Mouse (Mus musculus) cerebellum, adult 9-11 months (tissue): ENCODE measurements around the gene Spon1.
A peak's percentile ranks its signal among the peaks of the same experiment; 100 is the strongest.

Experiments used
- DNase-seq: peaks from one replicate; pipeline ENCODE4 v3.0.0; 2022

The Spon1 gene

DNA sequence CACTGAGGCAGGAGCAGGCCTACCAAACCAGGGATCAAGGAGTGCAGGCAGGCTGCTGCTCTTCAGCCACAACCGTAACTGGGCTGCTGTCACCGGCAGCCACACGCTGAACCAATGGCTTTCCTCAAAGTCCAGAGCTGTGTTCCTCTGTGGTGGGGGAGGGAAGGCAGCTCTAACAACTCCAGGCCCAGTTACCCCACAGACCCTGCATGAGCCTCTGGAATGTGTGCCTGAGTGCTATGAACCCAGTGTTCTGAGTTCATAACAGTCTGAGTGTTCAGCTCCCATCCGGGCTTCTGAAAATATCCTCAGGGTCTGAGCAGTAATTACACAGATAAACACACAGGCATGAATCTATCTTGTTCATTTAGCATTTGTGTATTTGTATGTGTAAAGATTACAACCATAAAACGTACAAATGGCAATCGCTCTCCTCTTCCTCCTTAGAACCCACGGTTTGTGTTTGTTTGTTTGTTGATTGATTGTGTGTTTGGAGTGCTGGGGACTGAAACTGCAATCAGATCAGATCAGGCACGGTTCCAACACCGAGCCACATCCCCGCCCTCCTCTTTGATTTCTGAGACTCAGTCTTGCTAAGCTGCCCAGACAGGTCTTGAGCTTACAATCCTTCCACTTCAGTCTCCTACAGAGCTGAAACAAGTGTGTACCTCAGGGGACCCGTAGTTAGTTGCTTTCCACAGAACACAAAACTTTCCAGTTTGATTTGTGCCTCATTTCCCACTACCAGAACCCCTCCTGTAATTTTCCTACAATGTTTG is 299.8 kb downstream of the Spon1 start:
- no peak for DNase-seq

DNA sequence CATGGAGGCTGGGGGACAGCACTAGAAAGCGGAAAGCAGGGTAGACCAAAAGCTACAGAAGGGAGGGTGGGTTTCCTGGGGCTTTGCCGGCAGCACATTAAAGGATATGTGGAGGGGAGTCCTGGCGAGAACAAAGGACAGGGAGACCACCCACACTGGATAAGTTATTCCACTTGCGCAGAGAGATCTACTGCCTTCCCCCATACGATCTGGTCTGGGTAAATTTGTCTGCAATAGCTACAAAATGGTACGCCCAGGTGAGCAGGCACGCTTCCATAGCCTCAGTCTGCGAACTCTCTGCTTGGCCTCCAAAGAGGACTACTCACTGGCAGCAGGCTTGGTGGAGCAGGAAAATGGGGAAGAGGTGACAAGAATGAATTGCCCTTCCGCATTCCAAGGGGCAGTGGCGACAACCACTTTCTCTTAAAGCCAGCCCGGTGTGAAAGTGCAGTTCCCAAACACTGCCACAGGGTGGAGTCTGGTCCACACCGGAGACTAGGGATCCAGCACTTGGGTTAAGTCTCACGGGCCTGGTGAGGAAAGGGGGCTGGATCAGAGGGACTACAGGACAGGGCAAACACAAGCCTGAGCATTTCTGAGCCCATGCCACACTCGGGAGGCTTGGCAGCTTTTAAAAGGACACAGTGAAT is 300.9 kb downstream of the Spon1 start:
- peak; percentile 85 for DNase-seq

DNA sequence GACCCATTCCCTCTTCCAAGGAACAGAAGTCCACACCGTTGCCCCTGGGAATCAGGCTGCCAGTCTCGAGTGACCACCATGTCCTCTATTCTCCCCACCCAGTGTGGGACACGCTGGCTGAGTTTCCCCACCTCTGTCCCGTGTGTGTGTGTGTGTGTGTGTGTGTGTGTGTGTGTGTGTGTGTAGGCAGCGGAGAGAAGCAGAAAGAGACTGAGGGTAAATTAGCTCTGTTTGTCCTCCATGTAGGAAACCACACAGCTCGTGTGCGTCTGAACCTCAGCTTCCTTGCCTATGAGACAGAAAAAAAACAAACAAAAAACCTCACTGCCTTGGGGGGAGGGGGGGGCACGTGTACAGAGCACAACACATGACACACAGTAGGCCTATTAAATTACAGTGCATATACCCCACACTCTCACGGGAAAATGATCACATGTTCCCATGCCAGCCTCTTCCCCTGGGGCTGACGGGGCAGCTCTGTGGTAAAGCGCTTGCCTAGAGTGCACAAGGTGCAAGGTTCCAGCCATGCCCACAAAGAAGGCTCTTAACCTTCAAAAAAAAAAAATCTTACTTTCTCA is 303.2 kb downstream of the Spon1 start:
- DNase-seq: no peak

DNA sequence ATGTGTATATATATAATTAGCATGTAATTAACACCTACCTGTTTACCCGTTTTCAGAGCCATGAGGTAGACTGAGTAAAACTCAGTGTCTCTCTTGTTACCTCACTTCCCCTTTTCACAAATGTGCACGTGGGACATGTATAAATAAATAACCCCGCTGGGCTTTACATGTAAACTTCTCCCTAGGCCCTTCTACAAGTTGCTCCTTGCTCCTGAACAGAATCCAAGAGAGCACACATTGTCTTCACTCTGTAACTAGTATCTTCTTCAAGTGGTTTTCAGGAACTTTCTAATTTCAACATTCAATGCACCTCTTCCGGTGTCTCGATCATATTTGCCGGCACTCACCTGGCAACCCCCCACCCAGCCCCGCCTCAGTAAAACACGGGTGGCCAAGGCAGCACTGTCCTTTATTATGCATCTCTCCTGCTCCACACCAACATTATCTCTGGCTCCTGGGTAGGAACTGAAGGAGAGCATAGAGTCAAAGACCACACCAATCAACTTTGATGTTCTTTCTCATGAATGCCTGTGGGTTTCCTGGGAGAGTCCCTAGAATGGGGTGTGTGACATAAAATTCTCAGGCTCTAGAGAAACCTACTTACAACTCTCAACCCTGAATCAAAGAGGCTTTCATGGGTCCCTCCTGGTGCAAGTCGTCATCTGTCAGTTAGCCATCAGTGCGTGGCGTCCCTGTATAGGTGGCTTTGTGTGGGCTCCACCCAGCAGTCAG is 304.1 kb downstream of the Spon1 start:
- no peak for DNase-seq

DNA sequence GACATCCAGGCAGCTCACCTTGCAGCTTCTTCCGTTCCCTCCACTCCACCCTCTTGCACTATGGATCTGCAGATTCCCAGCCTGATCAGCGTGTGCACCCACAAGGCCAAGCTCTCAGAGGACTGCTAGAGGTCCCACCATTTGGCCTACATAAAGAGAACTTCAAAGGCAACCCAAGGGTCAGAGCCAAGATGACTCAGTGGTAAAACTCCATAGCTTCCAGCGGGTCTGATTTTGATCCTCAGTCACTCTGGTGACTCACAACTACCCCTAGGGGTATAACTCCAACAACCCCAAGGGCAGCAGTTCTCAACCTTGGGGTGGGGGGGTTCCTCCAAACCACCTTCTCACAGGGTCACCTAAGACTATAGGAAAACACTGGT is 304.7 kb downstream of the Spon1 start:
- no peak for DNase-seq

DNA sequence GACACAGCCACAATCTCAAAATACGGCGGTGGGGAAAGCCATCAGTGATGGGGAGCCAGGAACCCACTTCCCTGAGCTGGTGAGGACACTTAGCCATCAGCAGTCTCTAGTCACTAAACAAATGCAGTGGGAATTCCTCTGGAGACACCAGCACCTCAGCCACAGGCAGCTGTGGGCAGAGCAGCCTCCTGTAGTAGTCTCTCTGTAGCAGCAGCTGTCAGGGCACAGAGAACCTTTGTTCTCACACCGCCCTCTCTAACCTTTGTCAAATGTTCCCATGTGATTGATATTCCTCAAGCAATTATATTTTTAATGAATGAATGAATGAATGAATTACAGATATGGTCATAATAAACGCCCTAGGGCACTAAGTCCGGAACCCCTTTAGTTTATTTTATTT is 305.6 kb downstream of the Spon1 start:
- DNase-seq: no peak

DNA sequence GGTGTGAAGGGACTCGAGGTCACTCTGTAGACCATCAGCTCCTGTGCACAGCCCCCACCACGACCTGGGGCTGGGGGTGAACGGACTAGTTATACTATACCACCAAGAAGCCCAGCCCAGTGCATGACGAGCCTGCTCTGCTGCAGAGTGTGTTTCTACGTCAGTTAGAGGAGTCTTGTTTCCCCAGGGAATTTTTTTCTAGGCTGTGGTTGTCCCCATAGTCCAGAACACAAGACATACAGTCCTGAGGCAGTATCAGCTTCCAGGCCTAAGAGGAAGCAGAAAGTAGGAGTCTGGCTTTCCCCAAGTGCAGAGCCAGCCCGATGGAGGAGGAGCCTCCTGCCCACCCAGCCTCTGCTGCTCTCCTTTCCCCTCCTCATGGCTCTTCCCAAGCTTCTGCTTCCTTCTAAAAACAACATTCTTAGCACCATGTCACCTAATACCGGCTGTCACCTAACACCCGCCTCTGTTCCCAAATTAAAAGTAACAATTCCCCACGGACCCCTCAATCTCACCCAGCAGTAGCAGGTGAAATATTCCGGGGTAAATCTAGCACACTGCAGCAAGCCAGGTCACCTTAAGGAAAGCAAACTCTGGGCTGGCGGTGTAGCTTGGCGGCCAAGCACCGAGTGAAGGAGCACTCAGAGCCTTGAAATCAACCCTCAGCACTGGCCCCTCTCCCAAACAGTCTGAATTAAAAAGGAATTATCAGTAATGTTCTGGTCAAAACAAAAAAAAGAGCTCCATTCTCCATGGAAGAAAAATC is 306.2 kb downstream of the Spon1 start:
- no peak for DNase-seq

DNA sequence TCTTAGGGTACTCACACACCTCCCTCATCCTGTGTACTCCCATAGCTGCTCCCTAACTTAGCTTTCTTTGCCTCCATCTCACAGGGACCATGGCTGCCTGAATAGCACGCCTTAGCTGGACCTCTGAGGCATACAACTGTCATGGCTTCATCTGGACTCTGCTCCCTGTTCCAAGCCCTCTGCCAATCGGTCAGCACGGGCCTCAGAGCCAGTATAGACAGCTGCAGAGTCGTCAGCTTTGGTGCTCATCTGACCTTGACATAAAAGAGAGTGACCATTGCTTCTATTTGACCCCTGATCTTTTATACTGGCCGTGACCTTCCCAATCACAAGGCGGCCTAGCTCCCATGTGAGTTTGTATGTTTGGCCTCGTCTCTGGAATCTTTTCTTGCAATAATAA is 308.3 kb downstream of the Spon1 start:
- no peak for DNase-seq

DNA sequence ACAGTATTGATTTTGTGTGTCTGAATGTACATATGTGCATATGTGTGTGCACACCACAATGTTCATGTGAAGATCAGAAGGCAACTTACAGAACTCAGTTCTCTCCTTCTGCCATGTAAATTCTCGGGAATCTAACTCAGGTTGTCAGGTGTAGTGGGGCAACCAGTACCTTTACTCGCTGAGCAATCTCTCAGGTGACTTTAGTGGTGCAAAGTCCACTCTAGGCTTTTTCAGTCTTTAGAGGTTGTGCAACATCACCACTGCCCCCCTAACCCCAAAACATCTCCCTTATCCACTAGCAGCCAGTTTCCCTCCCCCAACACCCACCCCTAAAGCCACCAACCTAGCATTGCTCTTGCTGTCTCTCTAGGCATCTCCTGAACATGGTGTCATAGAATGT is 308.8 kb downstream of the Spon1 start:
- DNase-seq: no peak

DNA sequence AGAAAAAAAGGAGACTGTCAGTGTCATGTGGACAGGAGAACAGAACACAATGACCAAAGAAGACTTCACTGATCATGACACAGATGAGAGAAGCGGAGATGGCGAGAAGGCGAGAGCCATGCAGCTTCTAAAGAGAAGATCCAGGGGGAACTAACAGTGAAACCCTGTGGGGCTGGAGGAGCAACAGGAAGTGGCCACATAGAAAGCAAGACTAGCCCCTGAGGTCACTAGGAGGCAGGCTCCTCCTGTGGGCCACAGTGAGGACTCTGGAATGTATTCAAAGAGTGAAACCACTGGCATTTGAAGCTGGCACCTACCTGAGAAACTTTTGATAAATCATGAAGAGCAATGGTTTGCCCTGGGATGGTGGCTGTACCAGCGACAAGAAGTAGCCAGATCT is 313.5 kb downstream of the Spon1 start:
- DNase-seq: no peak

DNA sequence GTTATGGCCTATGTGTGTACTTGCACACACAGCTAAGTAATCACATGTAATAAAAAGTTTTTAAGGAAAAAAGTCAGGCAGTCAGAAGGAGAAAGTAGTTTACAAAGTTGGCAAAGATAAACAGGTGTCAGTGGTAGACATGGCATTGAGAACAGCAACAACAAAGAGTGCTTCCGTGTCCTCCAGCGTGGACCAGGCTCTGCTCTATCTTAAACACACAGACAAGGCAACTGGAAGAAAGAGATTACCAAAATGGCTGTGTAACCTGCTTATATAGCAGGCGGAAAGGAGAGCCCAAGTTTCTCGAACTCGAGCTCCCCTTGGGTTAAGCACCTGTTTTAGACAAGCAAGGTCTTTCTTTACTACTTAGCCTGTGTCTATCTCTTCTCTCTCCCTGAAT is 314.5 kb downstream of the Spon1 start:
- DNase-seq: no peak

DNA sequence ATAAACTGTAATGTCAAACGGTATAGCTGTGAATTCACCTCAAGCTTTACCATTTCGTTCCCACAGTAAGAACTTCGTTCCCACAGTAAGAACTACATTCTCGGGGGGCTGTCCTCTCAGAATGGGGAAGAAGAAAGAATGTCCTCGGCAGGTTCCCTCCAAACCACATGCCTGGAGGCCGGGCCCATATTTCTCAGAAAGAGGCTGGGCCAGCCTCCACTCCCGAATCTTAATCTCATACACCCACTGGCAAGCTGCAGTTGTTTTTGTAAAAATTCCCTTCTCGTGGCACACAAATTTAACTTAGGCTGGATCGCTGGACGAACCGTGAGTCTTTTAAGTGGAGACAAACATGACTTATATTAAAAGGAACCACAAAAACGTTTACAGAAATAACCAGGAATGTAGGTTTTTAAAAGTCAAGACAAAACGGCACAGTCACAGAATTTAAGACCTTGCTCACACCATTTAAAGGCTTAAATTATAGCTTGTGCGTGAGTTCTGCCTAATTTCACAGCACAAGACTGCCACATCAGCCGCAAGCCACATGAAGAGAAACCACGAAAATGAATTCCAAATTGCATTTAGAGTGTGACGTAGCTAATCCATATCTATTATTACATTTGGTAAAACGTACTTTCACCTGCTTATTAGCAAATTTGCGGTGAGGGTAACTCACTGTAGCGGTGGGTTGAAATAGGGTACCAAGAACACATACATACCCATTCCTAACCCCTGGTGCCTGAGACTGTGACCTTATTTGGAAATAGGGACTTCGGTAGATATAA is 316.0 kb downstream of the Spon1 start:
- DNase-seq: no peak

DNA sequence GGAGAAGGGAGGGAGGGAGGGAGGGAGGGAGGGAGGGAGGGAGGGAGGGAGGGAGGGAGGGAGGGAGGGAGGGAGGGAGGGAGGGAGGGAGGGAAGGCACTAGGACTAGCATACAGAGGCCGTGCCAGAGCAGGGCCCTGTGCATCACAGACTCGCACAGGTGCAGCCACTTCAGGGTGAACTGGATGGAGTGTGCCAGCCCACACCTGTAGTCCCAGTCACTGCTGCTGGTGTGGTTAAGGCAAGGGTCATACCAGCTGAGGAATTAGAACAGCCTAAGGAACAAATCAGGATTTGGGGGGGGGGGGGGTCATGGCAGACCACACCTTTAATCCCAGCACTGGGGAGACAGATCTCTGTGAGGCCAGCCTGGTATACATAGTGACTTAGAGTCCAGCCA is 317.3 kb downstream of the Spon1 start:
- DNase-seq: no peak

DNA sequence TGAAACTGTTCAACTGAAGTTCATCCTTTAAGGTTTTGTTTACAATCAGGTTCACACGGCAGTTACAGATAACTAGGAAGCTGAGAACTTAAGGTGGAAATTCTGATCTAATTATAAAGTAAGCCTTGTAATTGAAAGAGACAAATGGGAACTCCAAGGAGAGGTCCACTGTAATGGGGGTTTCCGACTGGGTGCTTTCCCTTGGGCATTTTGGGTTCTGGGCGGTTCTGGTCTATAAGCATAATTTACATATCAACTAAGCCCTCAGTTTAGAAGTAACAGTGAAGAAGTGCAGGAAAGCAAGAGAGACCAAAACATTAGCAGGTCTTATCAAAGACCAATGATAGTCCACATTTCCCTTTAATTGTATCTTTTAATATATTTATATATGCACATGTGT is 318.0 kb downstream of the Spon1 start:
- no peak for DNase-seq

DNA sequence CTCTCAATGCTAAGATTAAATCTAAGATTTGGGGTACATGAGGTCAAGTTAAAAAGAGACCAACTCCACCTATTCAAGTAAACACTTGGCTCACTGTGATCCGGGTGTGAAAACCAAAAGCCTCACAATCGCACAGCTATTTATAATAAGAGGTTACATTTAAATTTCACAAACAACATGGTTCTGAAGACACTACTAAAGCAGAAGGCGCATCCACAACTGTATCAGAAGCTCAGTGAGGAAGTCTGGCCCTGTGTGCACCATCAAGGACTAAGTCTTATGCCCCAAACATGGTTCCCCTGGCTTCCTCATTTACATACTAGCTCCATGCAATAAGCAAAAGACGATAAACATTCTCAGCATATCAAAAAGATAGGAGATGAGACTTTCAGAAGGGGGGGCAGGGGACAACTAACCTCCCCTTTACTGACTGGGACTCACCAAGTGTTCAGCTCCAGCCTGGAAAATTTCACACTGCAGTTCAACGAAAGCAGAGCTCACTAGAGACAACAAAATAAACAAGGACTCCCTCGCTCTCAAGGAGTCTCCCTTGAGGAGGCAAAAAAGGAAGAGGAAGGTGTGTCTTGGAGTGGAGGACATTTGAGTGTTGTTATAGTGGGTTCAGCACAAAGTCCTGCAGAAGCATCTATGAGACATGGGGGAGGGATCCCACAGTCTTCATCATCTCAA is 320.4 kb downstream of the Spon1 start:
- DNase-seq: no peak

DNA sequence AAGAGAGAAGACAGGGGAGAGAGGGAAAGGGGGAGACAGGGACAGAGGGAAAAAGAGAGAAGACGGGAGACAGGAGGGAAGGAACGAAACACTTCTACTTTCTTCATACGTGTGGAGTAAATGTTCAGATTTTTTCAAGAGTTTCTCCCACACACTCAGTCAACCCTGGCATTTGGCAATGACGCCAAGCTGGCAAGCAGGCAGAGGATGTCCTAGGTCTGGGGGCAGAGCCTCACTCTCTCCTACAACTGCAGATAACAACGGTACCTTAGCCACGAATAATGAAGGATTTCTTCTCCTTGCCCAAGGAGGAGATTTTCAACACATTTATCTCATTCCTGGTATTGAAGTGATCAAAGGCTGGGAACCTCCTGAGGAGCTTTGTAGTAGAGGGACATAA is 321.5 kb downstream of the Spon1 start:
- no peak for DNase-seq

DNA sequence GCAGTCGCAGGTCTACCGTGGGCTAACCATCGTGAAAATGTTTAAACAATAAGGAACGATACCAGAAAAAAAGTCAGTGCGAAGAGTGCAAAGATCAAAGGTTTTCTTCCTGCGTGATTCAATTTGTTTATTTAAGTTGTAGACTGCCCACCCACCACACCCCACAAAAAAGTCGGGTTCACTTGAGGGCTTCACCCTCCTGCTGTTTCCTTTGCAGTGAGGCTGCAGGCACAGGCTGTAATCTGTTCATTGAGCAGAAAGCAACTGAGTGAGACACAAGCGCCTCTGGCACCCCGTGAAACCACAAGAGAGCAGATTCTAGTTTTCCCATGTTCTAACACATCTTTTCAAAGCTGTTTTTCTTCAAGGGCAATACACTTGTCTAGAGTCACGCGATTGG is 322.2 kb downstream of the Spon1 start:
- DNase-seq: no peak

DNA sequence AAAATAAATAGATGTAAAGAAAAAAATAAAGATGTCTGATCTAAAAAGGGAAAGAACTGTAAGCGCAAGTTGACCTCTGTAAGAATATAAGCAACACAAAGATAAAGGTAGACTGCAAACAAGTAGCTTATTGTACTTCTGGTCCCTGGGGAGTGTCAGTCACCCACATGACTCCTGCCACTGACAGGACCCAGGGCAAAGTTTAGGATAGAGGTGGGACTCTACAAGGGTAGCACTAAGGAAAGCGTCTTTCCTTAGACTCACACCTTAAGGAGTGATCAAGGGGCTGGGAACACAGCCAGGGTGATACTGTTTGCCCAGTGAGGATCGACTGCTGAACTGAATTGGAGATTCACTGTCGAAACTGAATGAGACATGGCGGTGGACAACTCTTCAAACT is 323.1 kb downstream of the Spon1 start:
- no peak for DNase-seq

DNA sequence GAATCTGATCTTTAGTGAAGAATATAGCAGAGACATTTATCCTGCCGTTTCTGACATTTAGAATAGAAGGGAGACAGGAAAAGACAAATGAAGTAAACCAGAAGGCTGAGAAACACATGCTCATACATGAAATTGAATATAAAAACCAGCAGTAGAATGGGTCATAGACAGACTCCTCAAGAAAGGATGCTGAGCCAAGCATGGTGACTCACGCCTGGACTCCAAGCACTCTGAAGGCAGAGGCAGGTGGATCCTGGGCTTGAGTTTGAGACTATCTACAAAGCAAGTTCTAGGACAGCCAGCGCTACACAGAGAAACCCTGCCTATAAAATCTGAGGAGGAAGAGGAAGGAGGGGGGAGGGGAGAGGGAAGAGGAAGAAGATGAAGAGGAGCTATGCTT is 324.4 kb downstream of the Spon1 start:
- no peak for DNase-seq

DNA sequence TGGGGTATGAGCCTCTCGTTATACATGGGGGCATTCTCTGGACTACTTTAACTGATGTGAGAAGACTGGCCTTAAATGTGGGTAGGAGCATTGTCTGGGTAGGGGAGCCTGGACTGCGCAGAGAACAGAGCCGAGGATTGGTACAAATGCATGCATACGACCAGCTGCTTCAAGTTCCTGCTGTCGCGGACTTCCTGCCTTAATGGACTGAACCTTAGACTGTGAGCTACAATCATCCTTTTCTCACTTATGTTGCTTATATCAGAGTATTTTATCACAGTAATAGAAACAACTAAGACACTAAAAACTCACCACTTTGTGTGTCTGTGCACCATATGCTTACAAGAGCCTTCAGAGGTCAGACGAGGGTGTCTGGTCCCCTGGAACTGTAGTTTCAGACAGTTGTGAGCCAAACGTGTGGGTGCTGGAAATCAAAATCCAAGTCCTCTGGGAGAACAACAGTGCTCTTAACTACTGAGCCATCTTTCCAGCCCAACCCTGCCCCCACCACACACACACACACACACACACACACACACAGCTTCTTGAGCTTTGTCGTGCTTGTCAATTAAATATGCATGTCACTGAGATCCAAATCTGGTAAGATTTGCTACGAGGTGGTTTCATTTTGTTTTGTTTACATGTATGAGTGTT is 325.2 kb downstream of the Spon1 start:
- DNase-seq: no peak
